9 mouse cellular contexts compared by ENCODE assay signal in genomic region chr17:48098528-48098890, GRCm38 (mm10). TPM values are rescaled to one million over a fixed set of nuclear protein-coding genes. Genes with fewer than 3 reads are reported as not detected.
A peak's percentile ranks its signal among the peaks of the same experiment; 100 is the strongest.
DNase-seq lines count a peak whose midpoint lies in the region; ATAC-seq and TF ChIP-seq lines count a peak whose summit lies in the region.
"Had no signal": no experiment of that assay in that cellular context is flagged by ENCODE, and none has a peak within 500 bp of the region (broad histone marks: within the 10 kb centered on the region; RNA-seq: fewer than 3 reads in every experiment).

No protein-coding gene starts in this region.

- under 1% methylated on average over 19 of the region's 19 CpGs for WGBS in heart, embryonic 10.5 days
- WGBS in hindbrain, embryonic 15.5 days, result under 1% methylated on average over 19 of the region's 19 CpGs
- 0% methylated on average over 19 of the region's 19 CpGs for WGBS in midbrain, embryonic 13.5 days

- intact Hi-C loops in heart, postnatal 25 days (cut with DNase I), result loop anchor here (5.0 to 10.0 kb wide), 2 partner anchors 176 to 194 kb away; partner anchors contain the start of gene Foxp4

- H3K4me2 ChIP-seq in hindbrain, embryonic 15.5 days, result peak overlapping the region; percentile 51
- peak overlapping the region; percentile 54 for H3K4me2 ChIP-seq in midbrain, embryonic 13.5 days (replicated peaks)

- DNase-seq in heart, embryonic 10.5 days (ENCODE audit: low spot score), result no peak
- DNase-seq in heart, postnatal 25 days (ENCODE audit: low spot score), result no peak
- DNase-seq in ES-E14 (ENCODE audit: low read depth, low spot score), result no peak
- DNase-seq in cerebellum, adult 18-20 months, result no peak
- DNase-seq in spleen, postnatal 10 days (ENCODE audit: low spot score in 2 of 2), result no peak
- DNase-seq in testis, postnatal 10 days (ENCODE audit: low spot score), result no peak

- H3K4me3 ChIP-seq in heart, embryonic 10.5 days, result peak overlapping the region; percentile 61
- peak overlapping the region; percentile 18 to 37 for H3K4me3 ChIP-seq in ES-E14 (ENCODE audit: insufficient read depth in 1 of 2, low read depth in 1 of 2, low read length in 2 of 2, poor library complexity in 1 of 2, severe bottlenecking in 1 of 2)
- H3K4me3 ChIP-seq in hindbrain, embryonic 15.5 days, result peak overlapping the region; percentile 19; the same call in 1 of the 2 replicates
- H3K4me3 ChIP-seq in midbrain, embryonic 13.5 days (replicated peaks), result peak overlapping the region; percentile 32

- H3K9me3 ChIP-seq in heart, embryonic 10.5 days, result no peaks in the 10 kb centered on the region; the same call in 1 of the 2 replicates
- no peaks in the 10 kb centered on the region for H3K9me3 ChIP-seq in ES-E14 (ENCODE audit: control insufficient read depth, insufficient read depth, low read depth, low read length)
- no peaks in the 10 kb centered on the region for H3K9me3 ChIP-seq in hindbrain, embryonic 15.5 days
- no peaks in the 10 kb centered on the region; the same call in 1 of the 2 replicates for H3K9me3 ChIP-seq in midbrain, embryonic 13.5 days

- peaks cover 53% of the 10 kb centered on the region for H3K4me1 ChIP-seq in heart, embryonic 10.5 days
- H3K4me1 ChIP-seq in ES-E14 (ENCODE audit: control insufficient read depth in 2 of 2, insufficient read depth in 2 of 2, low read length in 2 of 2, poor library complexity in 1 of 2), result peaks cover 0 to 17% of the 10 kb centered on the region in 2 experiments; a peak in 2 of 4 replicates
- H3K4me1 ChIP-seq in hindbrain, embryonic 15.5 days (replicated peaks), result peaks cover 45% of the 10 kb centered on the region
- H3K4me1 ChIP-seq in midbrain, embryonic 13.5 days (replicated peaks), result peaks cover 51% of the 10 kb centered on the region

- in situ Hi-C loops in ES-E14 (cut with MboI; ENCODE audit: low sequenced_read_pairs in 2 of 2, unreplicated experiment in 2 of 2), result loop anchor here in 1 of 2 experiments (10.0 kb wide), 1 partner anchor 304 kb away; no protein-coding TSS in a partner anchor

- ATAC-seq in hindbrain, embryonic 15.5 days (ENCODE audit: low FRiP score, low read depth), result no peak
- no peak for ATAC-seq in midbrain, embryonic 13.5 days

- peak overlapping the region; percentile 84 for H3K27ac ChIP-seq in heart, embryonic 10.5 days
- H3K27ac ChIP-seq in ES-E14 (ENCODE audit: insufficient read depth, low read depth, low read length, poor library complexity, severe bottlenecking), result no peak overlapping the region; the same call in 1 of the 2 replicates
- no peak overlapping the region for H3K27ac ChIP-seq in hindbrain, embryonic 15.5 days (replicated peaks)
- no peak overlapping the region for H3K27ac ChIP-seq in midbrain, embryonic 13.5 days

- no peaks in the 10 kb centered on the region for H3K36me3 ChIP-seq in heart, embryonic 10.5 days
- no peaks in the 10 kb centered on the region for H3K36me3 ChIP-seq in ES-E14 (ENCODE audit: control insufficient read depth, insufficient read depth, low read length, poor library complexity, severe bottlenecking)
- no peaks in the 10 kb centered on the region for H3K36me3 ChIP-seq in hindbrain, embryonic 15.5 days
- H3K36me3 ChIP-seq in midbrain, embryonic 13.5 days, result no peaks in the 10 kb centered on the region

- peaks cover 67% of the 10 kb centered on the region for H3K27me3 ChIP-seq in heart, embryonic 10.5 days (ENCODE audit: insufficient read depth, poor library complexity, severe bottlenecking)
- peaks cover 66% of the 10 kb centered on the region for H3K27me3 ChIP-seq in hindbrain, embryonic 15.5 days
- H3K27me3 ChIP-seq in midbrain, embryonic 13.5 days, result peaks cover 70% of the 10 kb centered on the region

- peak overlapping the region; percentile 47; the same call in 1 of the 2 replicates for H3K9ac ChIP-seq in ES-E14 (ENCODE audit: insufficient read depth, low read depth, low read length, poor library complexity, severe bottlenecking)
- H3K9ac ChIP-seq in hindbrain, embryonic 15.5 days, result no peak overlapping the region
- H3K9ac ChIP-seq in midbrain, embryonic 13.5 days (replicated peaks), result 0 out of 2 replicates have a peak overlapping the region, but pooled peaks have one; percentile 39

TF ChIP-seq in ES-E14, 5 proteins besides CTCF, POLR2A, EP300 and RAD21:
- TF ChIP-seq CHD2 (IDR thresholded peaks at IDR 0.05; ENCODE audit: low read depth, low read length) (no peak), ZC3H11A (IDR thresholded peaks at IDR 0.05; ENCODE audit: borderline replicate concordance, low read depth, low read length) (no peak), ZNF384 (IDR thresholded peaks at IDR 0.05; ENCODE audit: low read depth, low read length) (no peak), HCFC1 (IDR thresholded peaks at IDR 0.05; ENCODE audit: borderline replicate concordance, insufficient read depth, low read length) (no peak), MAFK (IDR thresholded peaks at IDR 0.05; ENCODE audit: insufficient read depth, low read depth, low read length) (no peak)

RNA-seq across cellular contexts. Expression of gene 1700067P10Rik, which starts 9.4 kb away (rescaled TPM):
- polyA plus RNA-seq in heart, embryonic 10.5 days (2016; fragmentation: Nextera tagmentation; extraction: Ambion mirVana), result not detected in 2 replicates
- total RNA-seq in heart, postnatal 25 days (2021), result not detected
- total RNA-seq in ES-E14 (2012; rRNA removed), result not detected in 2 replicates
- not detected in 2 replicates for polyA plus RNA-seq in hindbrain, embryonic 15.5 days (2015; fragmentation: Nextera tagmentation; extraction: Ambion mirVana)
- polyA plus RNA-seq in midbrain, embryonic 13.5 days (2015; fragmentation: Nextera tagmentation; extraction: Ambion mirVana), result 0.34 TPM in 1 of 2 replicates, not detected in the other
- total RNA-seq: common myeloid progenitor, adult 5-6 weeks had no signal

RNA-seq across cellular contexts. Expression of gene 9830107B12Rik, which starts 47.6 kb away (rescaled TPM):
- not detected in 2 replicates for polyA plus RNA-seq in heart, embryonic 10.5 days (2016; fragmentation: Nextera tagmentation; extraction: Ambion mirVana)
- total RNA-seq in heart, postnatal 25 days (2021), result not detected
- total RNA-seq in ES-E14 (2012; rRNA removed), result not detected in 2 replicates
- not detected in 2 replicates for polyA plus RNA-seq in hindbrain, embryonic 15.5 days (2015; fragmentation: Nextera tagmentation; extraction: Ambion mirVana)
- polyA plus RNA-seq in midbrain, embryonic 13.5 days (2015; fragmentation: Nextera tagmentation; extraction: Ambion mirVana), result not detected in 2 replicates
